Mouse (Mus musculus) CH12.LX (cell line): ENCODE data around the gene Sirt3.
A peak's percentile ranks its signal among the peaks of the same experiment; 100 is the strongest.

ENCODE experiments used
- CTCF ChIP-seq, 2 experiments: IDR thresholded peaks in 1 of 2; conservative IDR thresholded peaks in 1 of 2; 2 replicates each; pipeline ENCODE4 v1.5.1; 2011 to 2012; ENCODE audit warnings: low read depth in 2 of 2, low read length in 2 of 2, improper control_type of control experiment in 1 of 2, inconsistent platforms in 1 of 2, mild to moderate bottlenecking in 1 of 2, moderate library complexity in 1 of 2
- EP300 ChIP-seq: IDR thresholded peaks from 2 replicates; pipeline ENCODE4 v1.6.1; 2011; ENCODE audit warnings: low read length, improper control_type of control experiment
- HCFC1 ChIP-seq: IDR thresholded peaks from 2 replicates; pipeline ENCODE4 v1.6.1; 2012; ENCODE audit warnings: low read depth, mild to moderate bottlenecking, inconsistent platforms, low read length, improper control_type of control experiment
- POLR2A ChIP-seq: IDR thresholded peaks from 2 replicates; pipeline ENCODE4 v1.6.1; 2011; ENCODE audit warnings: low read depth, mild to moderate bottlenecking, improper control_type of control experiment, low read length
- POLR2AphosphoS2 ChIP-seq: IDR thresholded peaks from 2 replicates; pipeline ENCODE4 v1.6.1; 2011; ENCODE audit warnings: low read depth, low read length, improper control_type of control experiment
- RCOR1 ChIP-seq: conservative IDR thresholded peaks from 2 replicates; pipeline ENCODE4 v1.6.1; 2012; ENCODE audit warnings: low read depth, mild to moderate bottlenecking, inconsistent platforms, low read length, improper control_type of control experiment
- SIN3A ChIP-seq: IDR thresholded peaks from 2 replicates; pipeline ENCODE4 v1.6.1; 2012; ENCODE audit warnings: low read length, improper control_type of control experiment, inconsistent platforms
- TBP ChIP-seq: conservative IDR thresholded peaks from 2 replicates; pipeline ENCODE4 v1.6.1; 2011; ENCODE audit warnings: low read depth, low read length, improper control_type of control experiment
- TCF12 ChIP-seq: IDR thresholded peaks from 2 replicates; pipeline ENCODE4 v1.6.1; 2014; ENCODE audit warnings: low read depth, mild to moderate bottlenecking, inconsistent platforms, low read length, improper control_type of control experiment
- UBTF ChIP-seq: IDR thresholded peaks from 2 replicates; pipeline ENCODE4 v1.6.1; 2012; ENCODE audit warnings: low read depth, mild to moderate bottlenecking, inconsistent platforms, low read length, improper control_type of control experiment, moderate library complexity
- USF1 ChIP-seq: IDR thresholded peaks from 2 replicates; pipeline ENCODE4 v1.6.1; 2014; ENCODE audit warnings: low read depth, mild to moderate bottlenecking, inconsistent platforms, low read length, improper control_type of control experiment

GRCm38 (mm10) chr7:140857550-140858505 is 24.3 kb downstream of the Sirt3 start, which contains the start of gene Bet1l:
- TF ChIP-seq TCF12 (0 out of 2 replicates have a peak, but pooled peaks have one; percentile 1), POLR2A (no peak; the same call in 1 of the 2 replicates), CTCF (conservative IDR thresholded peaks at IDR 0.05 in 1 of 2, IDR thresholded peaks at IDR 0.05 in 1 of 2; ENCODE audit: low read depth in 2 of 2, low read length in 2 of 2) (no peak), HCFC1 (no peak), RCOR1 (no peak), SIN3A (peak; percentile 0), USF1 (no peak), EP300 (no peak), UBTF (0 out of 2 replicates have a peak, but pooled peaks have one; percentile 44), TBP (no peak), POLR2AphosphoS2 (no peak)
